Mouse (Mus musculus) olfactory bulb, adult 2 months (tissue): ENCODE results near the gene Map3k1.

Experiments
- CTCF ChIP-seq: fragments of 200-500 bp; IDR thresholded peaks from 2 replicates; pipeline ENCODE4 v1.5.1; 2012; ENCODE audit warnings: low read depth, mild to moderate bottlenecking, low read length, moderate library complexity; ENCODE audit not compliant: insufficient read depth
- POLR2A ChIP-seq: fragments of 200-500 bp; IDR thresholded peaks from 2 replicates; pipeline ENCODE4 v1.6.1; 2012; ENCODE audit warnings: mild to moderate bottlenecking, low read depth, low read length, moderate library complexity; ENCODE audit not compliant: insufficient read depth

GRCm38 (mm10) chr13:111802271-111802665 lies 6.5 kb downstream of the Map3k1 start:
- TF ChIP-seq POLR2A (no peak), CTCF (no peak)
